Mouse (Mus musculus) cortical plate, adult 2 months (tissue): ENCODE data around the gene Myo16.

ENCODE experiments used
- CTCF ChIP-seq: fragments of 200-500 bp; IDR thresholded peaks from 2 replicates; pipeline ENCODE4 v1.5.1; 2011; ENCODE audit warnings: mild to moderate bottlenecking, control low read depth, low read length; ENCODE audit not compliant: insufficient read depth; ENCODE audit errors: extremely low read depth
- POLR2A ChIP-seq: fragments of 200-500 bp; IDR thresholded peaks from 2 replicates; pipeline ENCODE4 v1.6.1; 2011; ENCODE audit warnings: mild to moderate bottlenecking, low read length, control low read depth; ENCODE audit not compliant: insufficient read depth; ENCODE audit errors: extremely low read depth

DNA sequence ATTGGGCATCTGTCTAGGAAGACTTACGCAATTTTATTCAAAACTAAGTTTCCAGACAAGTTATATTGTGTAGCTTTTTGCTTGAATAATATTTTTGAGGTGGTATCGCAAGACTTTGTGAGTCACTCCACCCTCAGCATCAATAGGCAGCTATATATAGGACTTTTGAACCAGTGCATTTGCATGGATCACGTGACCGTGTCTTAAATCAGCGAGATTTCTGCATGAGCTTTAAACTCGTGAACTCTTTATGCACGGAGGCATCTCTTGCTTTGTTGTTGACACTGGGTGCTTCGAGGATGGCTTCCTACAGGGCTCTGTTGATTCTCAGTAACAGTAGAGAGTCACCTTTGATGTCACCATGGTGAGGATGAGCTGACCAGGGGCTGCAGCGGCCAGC lies 262.2 kb downstream of the Myo16 start:
- TF ChIP-seq CTCF, result no peak
- TF ChIP-seq POLR2A, result no peak
